Mouse (Mus musculus) mesoderm, embryonic 11.5 days (tissue): ENCODE measurements at regions not wholly inside any gene's neighbourhood (a gene's known extent, or its start where the extent isn't known, plus 50 kb on each side); places are given as distances from the start of the nearest gene placed in this dataset.

Experiments
- DNase-seq: peaks from one replicate; pipeline ENCODE4 v3.0.0-alpha.2; 2012; ENCODE audit warnings: low read depth, low spot score

GRCm38 (mm10) chr8:75353786-75354185 lies 52.6 kb downstream of the Gm10358 start:
- DNase-seq = no peak

GRCm38 (mm10) chr8:75350141-75350540 lies 56.2 kb downstream of the Gm10358 start:
- DNase-seq = no peak

- DNase-seq = no peak
Observed at GRCm38 (mm10) chr8:75348047-75348446, 58.3 kb downstream of the Gm10358 start.

- no peak for DNase-seq
Observed at GRCm38 (mm10) chr8:75320614-75321013, 85.8 kb downstream of the Gm10358 start.

GRCm38 (mm10) chr8:75318526-75318925 lies 87.9 kb downstream of the Gm10358 start:
- no peak for DNase-seq

GRCm38 (mm10) chr8:75315886-75316285 lies 90.5 kb downstream of the Gm10358 start:
- DNase-seq = peak; percentile 61

GRCm38 (mm10) chr8:75309463-75309862 lies 95.7 kb downstream of the Rasd2 start:
- DNase-seq = no peak

- DNase-seq = no peak
Observed at GRCm38 (mm10) chr8:75291921-75292320, 78.2 kb downstream of the Rasd2 start.

GRCm38 (mm10) chr8:75289933-75290332 lies 76.2 kb downstream of the Rasd2 start:
- DNase-seq = no peak
